Mouse (Mus musculus) embryonic fibroblast, embryonic 13.5 days (primary cell): ENCODE data around the gene Fbxo47.

ENCODE experiments used
- CTCF ChIP-seq: IDR thresholded peaks from 2 replicates; pipeline ENCODE4 v1.5.1; 2011; ENCODE audit warnings: mild to moderate bottlenecking, control low read depth, low read length, moderate library complexity, borderline replicate concordance; ENCODE audit not compliant: insufficient read depth
- POLR2A ChIP-seq: IDR thresholded peaks from 2 replicates; pipeline ENCODE4 v1.6.1; 2011; ENCODE audit warnings: low read depth, mild to moderate bottlenecking, control low read depth, low read length, moderate library complexity

DNA sequence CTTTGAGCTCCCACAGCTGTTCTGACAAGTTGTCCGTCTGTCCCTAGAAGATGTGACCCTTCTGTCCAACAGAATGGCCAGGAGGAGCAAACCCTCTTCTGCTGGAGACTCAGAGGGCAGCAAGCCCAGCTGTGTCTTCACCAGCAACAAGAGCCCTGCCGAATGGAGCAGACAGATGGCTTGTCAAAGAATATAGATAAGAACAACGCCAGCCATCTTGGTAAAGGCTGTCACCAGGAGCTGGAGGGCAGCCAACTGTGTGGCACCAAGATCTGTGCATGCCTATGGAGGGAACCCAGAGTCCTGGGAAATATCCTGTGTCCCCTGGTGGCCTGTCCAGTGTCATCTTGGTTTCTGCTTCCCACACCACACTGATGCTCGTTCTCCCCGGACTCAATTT, 24.0 kb upstream of the Fbxo47 start:
- TF ChIP-seq POLR2A, result no peak
- no peak for TF ChIP-seq CTCF
